Mouse (Mus musculus) kidney, adult 11 months (tissue): ENCODE measurements around the gene Pdzd3.
"Not testable (repeated sequence)": the region's sequence is repeated elsewhere in the genome, so short reads cannot be mapped to it uniquely, and the experiment has no call there.

Experiments
- DNase-seq: peaks from one replicate; pipeline ENCODE4 v3.0.0; 2022

Gene Pdzd3

GRCm38 (mm10) chr9:44251314-44251713 is at the start of gene Pdzd3:
Gene Pdzd3 (minus strand): TSS chr9:44251471.
- peak; percentile 83 for DNase-seq

- not testable (repeated sequence) for DNase-seq
Observed at GRCm38 (mm10) chr9:44300001-44300400, 48.7 kb upstream of the Pdzd3 start.

- peak; percentile 54 for DNase-seq
Observed at GRCm38 (mm10) chr9:44292490-44292889, 41.2 kb upstream of the Pdzd3 start.

GRCm38 (mm10) chr9:44288959-44289291 is 37.7 kb upstream of the Pdzd3 start:
- DNase-seq = no peak

GRCm38 (mm10) chr9:44288076-44288958 is 37.0 kb upstream of the Pdzd3 start, which contains the start of gene Abcg4:
Gene Abcg4 (minus strand): TSS chr9:44288615.
- DNase-seq = no peak

- no peak for DNase-seq
Observed at GRCm38 (mm10) chr9:44287401-44288075, 36.3 kb upstream of the Pdzd3 start.

- no peak for DNase-seq
Observed at GRCm38 (mm10) chr9:44287003-44287400, 35.7 kb upstream of the Pdzd3 start.

- DNase-seq = no peak
Observed at GRCm38 (mm10) chr9:44286256-44286850, 35.1 kb upstream of the Pdzd3 start.

GRCm38 (mm10) chr9:44283183-44283582 is 31.9 kb upstream of the Pdzd3 start:
- DNase-seq = no peak

- DNase-seq = no peak
Observed at GRCm38 (mm10) chr9:44269973-44270372, 18.7 kb upstream of the Pdzd3 start.

GRCm38 (mm10) chr9:44269077-44269476 is 17.8 kb upstream of the Pdzd3 start:
- no peak for DNase-seq

GRCm38 (mm10) chr9:44268432-44268831 is 17.2 kb upstream of the Pdzd3 start, which contains the start of gene Nlrx1:
Gene Nlrx1 (minus strand): TSS chr9:44268599.
- DNase-seq = no peak

- peak; percentile 92 for DNase-seq
Observed at GRCm38 (mm10) chr9:44268027-44268360, 16.7 kb upstream of the Pdzd3 start.

- DNase-seq = no peak
Observed at GRCm38 (mm10) chr9:44267319-44268026, 16.2 kb upstream of the Pdzd3 start.

GRCm38 (mm10) chr9:44266478-44267226 is 15.4 kb upstream of the Pdzd3 start:
- DNase-seq = no peak

- DNase-seq = no peak
Observed at GRCm38 (mm10) chr9:44261388-44261787, 10.1 kb upstream of the Pdzd3 start.

GRCm38 (mm10) chr9:44259014-44259413 is 7.7 kb upstream of the Pdzd3 start:
- DNase-seq = no peak

- DNase-seq = no peak
Observed at GRCm38 (mm10) chr9:44256213-44256612, 4.9 kb upstream of the Pdzd3 start.

- DNase-seq = no peak
Observed at GRCm38 (mm10) chr9:44255136-44255521, 3.9 kb upstream of the Pdzd3 start.

- DNase-seq = no peak
Observed at GRCm38 (mm10) chr9:44254508-44255135, 3.4 kb upstream of the Pdzd3 start.

- DNase-seq = no peak
Observed at GRCm38 (mm10) chr9:44253441-44253840, 2.2 kb upstream of the Pdzd3 start.

GRCm38 (mm10) chr9:44250445-44250844 is 826 bp downstream of the Pdzd3 start:
- no peak for DNase-seq
